Mouse (Mus musculus) limb, embryonic 14.5 days (tissue): ENCODE data around the gene Olfr205. TPM values are rescaled to one million over a fixed set of nuclear protein-coding genes. Genes with fewer than 3 reads are reported as not detected.

ENCODE experiments used
- ATAC-seq: fragments of 200-750 bp; cut with Nextera tagmentation; 2 replicates; pipeline ENCODE4 v1.8.0; 2017; ENCODE audit warnings: low read depth, moderate number of reproducible peaks, moderate TSS enrichment; ENCODE audit not compliant: low FRiP score
- DNase-seq: peaks from one replicate; pipeline ENCODE4 v3.0.0-alpha.2; 2015; ENCODE audit warnings: low spot score
- H3K27ac ChIP-seq: fragments of 300-500 bp; sonication (generic); replicated peaks from 2 replicates; pipeline ENCODE4 v1.5.1; 2014; ENCODE audit warnings: low read depth, mild to moderate bottlenecking, low read length, moderate library complexity, mixed read lengths
- H3K27me3 ChIP-seq: fragments of 300-500 bp; sonication (generic); 2 replicates; pipeline ENCODE4 v1.6.1; 2014; ENCODE audit warnings: low read length, mixed read lengths; ENCODE audit not compliant: control insufficient read depth, insufficient read depth
- H3K36me3 ChIP-seq: fragments of 300-500 bp; sonication (generic); 2 replicates; pipeline ENCODE4 v1.6.1; 2014; ENCODE audit warnings: mild to moderate bottlenecking, low read length, moderate library complexity, mixed read lengths; ENCODE audit not compliant: control insufficient read depth, insufficient read depth
- H3K4me1 ChIP-seq: fragments of 300-500 bp; sonication (generic); 2 replicates; pipeline ENCODE4 v1.6.1; 2014; ENCODE audit warnings: antibody characterized with exemption, low read length, mixed read lengths; ENCODE audit not compliant: control insufficient read depth, insufficient read depth
- H3K4me2 ChIP-seq: fragments of 300-500 bp; sonication (generic); replicated peaks from 2 replicates; pipeline ENCODE4 v1.6.1; 2014; ENCODE audit warnings: low read depth, mild to moderate bottlenecking, low read length, moderate library complexity; ENCODE audit not compliant: severe bottlenecking
- H3K4me3 ChIP-seq: fragments of 300-500 bp; sonication (generic); replicated peaks from 2 replicates; pipeline ENCODE4 v1.5.1; 2014; ENCODE audit warnings: low read length
- H3K9ac ChIP-seq: fragments of 300-500 bp; sonication (generic); 2 replicates; pipeline ENCODE4 v1.6.1; 2014; ENCODE audit warnings: mild to moderate bottlenecking, low read depth, low read length, moderate library complexity; ENCODE audit not compliant: severe bottlenecking
- H3K9me3 ChIP-seq: fragments of 300-500 bp; sonication (generic); 2 replicates; pipeline ENCODE4 v1.6.1; 2016; ENCODE audit warnings: low read length; ENCODE audit not compliant: control insufficient read depth
- POLR2A ChIP-seq: fragments of 200-500 bp; IDR thresholded peaks from 2 replicates; pipeline ENCODE4 v1.8.0; 2012; ENCODE audit warnings: inconsistent platforms, mild to moderate bottlenecking, moderate library complexity, borderline replicate concordance; ENCODE audit not compliant: insufficient read depth, insufficient read length; ENCODE audit errors: extremely low read depth
- WGBS: fragments of 180-500 bp; shearing (Covaris S2); extraction: QIAGEN DNeasy Blood & Tissue Kit; methylation state at CpG from one replicate; pipeline ENCODE4 v1.1.7; 2014; 5-methylcytosine and 5-hydroxymethylcytosine counted together
- polyA plus RNA-seq, 2 experiments: library from polyadenylated mRNA; depleted of rRNA in 1 of 2; stranded (reverse) in 1 of 2; unstranded in 1 of 2; fragments of >200 nt; fragmentation: Nextera tagmentation in 1 of 2; extraction: Ambion mirVana in 1 of 2; gene quantifications; 2 replicates each; pipeline versions ENCODE4 v1.2.1 to v1.2.3; 2012 to 2014

Gene Olfr205
- polyA plus RNA-seq, 2 experiments, result not detected

DNA sequence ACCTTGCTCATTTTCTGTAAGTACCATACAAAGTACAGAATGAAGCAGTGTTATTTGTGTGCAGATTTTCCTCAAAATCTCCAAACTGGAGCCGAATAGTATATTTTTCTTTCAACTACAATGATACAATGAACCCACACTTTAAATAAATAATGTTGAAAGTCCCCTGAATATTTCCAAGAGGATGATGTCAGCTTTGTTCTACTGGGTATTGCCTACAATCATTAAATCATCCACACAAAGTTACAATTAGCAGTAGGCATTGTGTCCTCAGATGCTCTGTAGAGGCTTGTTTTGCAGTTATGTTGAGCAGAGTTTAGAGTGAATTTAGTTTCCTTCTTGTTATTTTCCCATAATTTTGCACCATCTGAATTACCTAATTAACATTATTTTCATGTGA is 44.2 kb downstream of the Olfr205 start, which contains the start of gene Olfr202:
Gene Olfr202 (minus strand): TSS at position 101 of the 400 bp plus-strand sequence.
- TF ChIP-seq POLR2A, result no peak
- no peak for DNase-seq
- Histone ChIP-seq H3K27me3 (no peaks in the 10 kb centered on the region), H3K4me2 (no peak within 1 kb of the TSS), H3K36me3 (no peaks in the 10 kb centered on the region), H3K4me1 (no peaks in the 10 kb centered on the region), H3K27ac (no peak within 1 kb of the TSS), H3K9me3 (no peaks in the 10 kb centered on the region), H3K9ac (no peak within 1 kb of the TSS), H3K4me3 (no peak within 1 kb of the TSS)
- WGBS, result 84% methylated on average over 1 of the region's 1 CpGs
- ATAC-seq, result no peak

- Histone ChIP-seq H3K9ac (no peak overlapping the region), H3K27me3 (no peaks in the 10 kb centered on the region), H3K9me3 (no peaks in the 10 kb centered on the region), H3K4me1 (no peaks in the 10 kb centered on the region), H3K27ac (no peak overlapping the region), H3K36me3 (no peaks in the 10 kb centered on the region), H3K4me3 (no peak overlapping the region), H3K4me2 (no peak overlapping the region)
- ATAC-seq (no peak), DNase-seq (no peak)
- WGBS, result 53% methylated on average over 1 of the region's 1 CpGs
- no peak for TF ChIP-seq POLR2A
Observed at GRCm38 (mm10) chr16:59283476-59283875, 47.5 kb downstream of the Olfr205 start.

DNA sequence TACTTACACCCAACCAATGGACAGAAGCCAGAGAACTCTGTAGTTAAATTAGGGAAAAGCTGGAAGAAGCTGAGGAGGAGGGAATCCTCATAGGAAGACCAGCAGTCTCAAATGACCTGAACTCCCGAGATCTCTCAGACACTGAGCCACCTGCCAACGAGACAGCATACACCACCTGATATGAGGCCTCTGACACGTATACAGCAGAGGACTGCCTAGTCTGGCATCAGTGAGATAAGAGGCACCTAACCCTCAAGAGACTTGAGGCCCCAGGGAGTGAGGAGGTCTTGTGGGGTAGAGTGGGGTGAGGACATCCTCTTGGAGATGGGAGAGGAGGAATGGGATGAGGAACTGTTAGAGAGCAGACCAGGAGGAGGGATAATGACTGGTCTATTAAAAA is 50.4 kb downstream of the Olfr205 start:
- H3K9ac ChIP-seq, result no peak overlapping the region
- DNase-seq, result no peak
- no peaks in the 10 kb centered on the region for H3K4me1 ChIP-seq
- no peaks in the 10 kb centered on the region for H3K9me3 ChIP-seq
- TF ChIP-seq POLR2A, result no peak
- WGBS, result 74% methylated on average over 3 of the region's 3 CpGs
- ATAC-seq, result no peak
- no peak overlapping the region for H3K27ac ChIP-seq
- no peaks in the 10 kb centered on the region for H3K36me3 ChIP-seq
- no peaks in the 10 kb centered on the region for H3K27me3 ChIP-seq
- no peak overlapping the region for H3K4me2 ChIP-seq
- no peak overlapping the region for H3K4me3 ChIP-seq

Other genes starting within 250 kb of the Olfr205 start
- gene Olfr191, start 241.3 kb downstream of the Olfr205 start, polyA plus RNA-seq (2012; rRNA removed), result not detected in 2 replicates
- not detected in 2 replicates for gene Olfr191, start 241.3 kb downstream of the Olfr205 start, polyA plus RNA-seq (2014; fragmentation: Nextera tagmentation; extraction: Ambion mirVana)
- not detected in 2 replicates for gene Olfr193, start 219.3 kb downstream of the Olfr205 start, polyA plus RNA-seq (2012; rRNA removed)
- not detected in 2 replicates for gene Olfr193, start 219.3 kb downstream of the Olfr205 start, polyA plus RNA-seq (2014; fragmentation: Nextera tagmentation; extraction: Ambion mirVana)
- not detected in 2 replicates for gene Olfr194, start 210.1 kb downstream of the Olfr205 start, polyA plus RNA-seq (2012; rRNA removed)
- gene Olfr194, start 210.1 kb downstream of the Olfr205 start, polyA plus RNA-seq (2014; fragmentation: Nextera tagmentation; extraction: Ambion mirVana), result not detected in 2 replicates
- gene Olfr195, start 184.1 kb downstream of the Olfr205 start, polyA plus RNA-seq (2012; rRNA removed), result not detected in 2 replicates
- not detected in 2 replicates for gene Olfr195, start 184.1 kb downstream of the Olfr205 start, polyA plus RNA-seq (2014; fragmentation: Nextera tagmentation; extraction: Ambion mirVana)
- not detected in 2 replicates for gene Olfr196, start 160.7 kb downstream of the Olfr205 start, polyA plus RNA-seq (2012; rRNA removed)
- not detected in 2 replicates for gene Olfr196, start 160.7 kb downstream of the Olfr205 start, polyA plus RNA-seq (2014; fragmentation: Nextera tagmentation; extraction: Ambion mirVana)
- not detected in 2 replicates for gene Olfr198, start 127.6 kb downstream of the Olfr205 start, polyA plus RNA-seq (2012; rRNA removed)
- gene Olfr198, start 127.6 kb downstream of the Olfr205 start, polyA plus RNA-seq (2014; fragmentation: Nextera tagmentation; extraction: Ambion mirVana), result not detected in 2 replicates
- not detected in 2 replicates for gene Olfr199, start 111.4 kb downstream of the Olfr205 start, polyA plus RNA-seq (2012; rRNA removed)
- not detected in 2 replicates for gene Olfr199, start 111.4 kb downstream of the Olfr205 start, polyA plus RNA-seq (2014; fragmentation: Nextera tagmentation; extraction: Ambion mirVana)
- not detected in 2 replicates for gene Olfr201, start 58.5 kb downstream of the Olfr205 start, polyA plus RNA-seq (2012; rRNA removed)
- gene Olfr201, start 58.5 kb downstream of the Olfr205 start, polyA plus RNA-seq (2014; fragmentation: Nextera tagmentation; extraction: Ambion mirVana), result not detected in 2 replicates
- not detected in 2 replicates for gene Olfr202, start 44.3 kb downstream of the Olfr205 start, polyA plus RNA-seq (2012; rRNA removed)
- not detected in 2 replicates for gene Olfr202, start 44.3 kb downstream of the Olfr205 start, polyA plus RNA-seq (2014; fragmentation: Nextera tagmentation; extraction: Ambion mirVana)
- gene Olfr203, start 32.3 kb downstream of the Olfr205 start, polyA plus RNA-seq (2012; rRNA removed), result not detected in 2 replicates
- gene Olfr203, start 32.3 kb downstream of the Olfr205 start, polyA plus RNA-seq (2014; fragmentation: Nextera tagmentation; extraction: Ambion mirVana), result not detected in 2 replicates
- not detected in 2 replicates for gene Olfr204, start 12.9 kb downstream of the Olfr205 start, polyA plus RNA-seq (2012; rRNA removed)
- gene Olfr204, start 12.9 kb downstream of the Olfr205 start, polyA plus RNA-seq (2014; fragmentation: Nextera tagmentation; extraction: Ambion mirVana), result not detected in 2 replicates
- not detected in 2 replicates for gene Olfr206, start 18.1 kb upstream of the Olfr205 start, polyA plus RNA-seq (2012; rRNA removed)
- gene Olfr206, start 18.1 kb upstream of the Olfr205 start, polyA plus RNA-seq (2014; fragmentation: Nextera tagmentation; extraction: Ambion mirVana), result not detected in 2 replicates
- gene Olfr209, start 32.9 kb upstream of the Olfr205 start, polyA plus RNA-seq (2012; rRNA removed), result not detected in 2 replicates
- not detected in 2 replicates for gene Olfr209, start 32.9 kb upstream of the Olfr205 start, polyA plus RNA-seq (2014; fragmentation: Nextera tagmentation; extraction: Ambion mirVana)
- gene Gabrr3, start 76.2 kb upstream of the Olfr205 start, polyA plus RNA-seq (2012; rRNA removed), result 0.01 and 0.06 TPM in 2 replicates
- gene Gabrr3, start 76.2 kb upstream of the Olfr205 start, polyA plus RNA-seq (2014; fragmentation: Nextera tagmentation; extraction: Ambion mirVana), result 0.07 TPM in 1 of 2 replicates, not detected in the other
- 15.4 and 18.3 TPM in 2 replicates for gene Riox2, start 140.6 kb upstream of the Olfr205 start, polyA plus RNA-seq (2012; rRNA removed)
- 30.4 and 32.4 TPM in 2 replicates for gene Riox2, start 140.6 kb upstream of the Olfr205 start, polyA plus RNA-seq (2014; fragmentation: Nextera tagmentation; extraction: Ambion mirVana)